Mouse (Mus musculus) left cerebral cortex, postnatal 25 days (tissue): ENCODE results near the gene Draxin. TPM values are rescaled to one million over a fixed set of nuclear protein-coding genes. Genes with fewer than 3 reads are reported as not detected.
"Not testable (repeated sequence)": the region's sequence is repeated elsewhere in the genome, so short reads cannot be mapped to it uniquely, and the experiment has no call there.

Experiments
- DNase-seq, 2 experiments: peaks; one replicate each; pipeline ENCODE4 v3.0.0; 2022; ENCODE audit warnings: low spot score in 2 of 2, mixed read lengths in 1 of 2
- intact Hi-C: fragments of 180-260 bp; cut with DNase I; formaldehyde crosslinking; loops from one replicate; pipeline ENCODE4 v1.15.1; 2025
- total RNA-seq, 2 experiments: library from RNA; stranded (reverse); gene quantifications; 2 replicates each; pipeline ENCODE4 v1.2.3; 2021

Draxin gene
- total RNA-seq, 2 experiments from 2014 or later: 0.28 to 0.37 TPM

DNA sequence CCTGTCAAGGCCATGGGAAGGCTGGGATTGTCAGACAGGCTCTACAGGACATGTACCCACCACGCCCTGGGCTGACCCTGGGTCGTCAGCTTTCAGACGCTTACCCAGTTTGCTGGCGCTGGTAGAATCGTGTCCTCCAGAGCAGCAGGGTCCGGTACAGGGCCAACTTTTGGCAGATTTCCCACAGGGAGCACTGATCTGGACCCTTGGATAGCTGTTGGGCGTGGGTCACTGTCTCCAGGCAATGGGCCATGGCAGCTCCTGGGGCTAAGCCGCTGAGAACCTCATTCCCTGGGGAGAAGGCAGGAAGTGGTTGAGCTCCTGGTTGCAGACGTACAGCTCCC is 64.1 kb downstream of the Draxin start:
- DNase-seq: no peak
- intact Hi-C loops: no loop called here

DNA sequence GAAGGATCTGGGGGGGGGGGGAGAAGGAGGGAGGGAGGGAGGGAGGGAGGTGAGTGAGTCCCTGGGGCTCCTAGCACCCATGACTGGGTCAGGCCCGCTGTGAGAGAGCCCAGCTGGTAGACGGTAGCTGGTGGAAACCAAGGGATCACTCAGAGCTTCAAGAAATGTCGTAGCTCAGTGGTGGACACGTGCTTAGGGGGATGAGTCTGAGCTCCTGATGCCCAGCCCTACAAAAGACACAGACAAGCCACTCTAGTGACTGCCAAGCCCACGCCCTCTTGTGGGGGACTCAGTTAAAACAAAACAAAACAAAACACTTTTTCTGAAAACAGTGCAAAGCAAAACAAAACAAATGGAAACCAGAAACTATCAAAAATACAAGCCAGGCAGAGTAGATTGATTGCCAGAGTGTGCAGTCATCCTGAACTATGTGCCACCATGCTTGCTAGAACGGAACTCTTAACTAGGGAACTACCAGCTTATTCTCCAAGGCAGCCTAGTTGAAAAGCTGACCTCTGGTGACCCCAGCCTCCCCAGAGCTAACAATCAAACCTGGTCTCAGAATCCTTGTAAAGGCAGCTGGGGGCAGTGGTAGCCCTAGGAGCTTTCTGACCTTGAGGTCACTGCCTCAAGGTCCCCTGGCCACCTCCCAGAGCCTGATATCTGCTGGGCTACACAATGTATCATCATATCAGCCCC is 64.6 kb downstream of the Draxin start:
- no peak for DNase-seq
- intact Hi-C loops: no loop called here

DNA sequence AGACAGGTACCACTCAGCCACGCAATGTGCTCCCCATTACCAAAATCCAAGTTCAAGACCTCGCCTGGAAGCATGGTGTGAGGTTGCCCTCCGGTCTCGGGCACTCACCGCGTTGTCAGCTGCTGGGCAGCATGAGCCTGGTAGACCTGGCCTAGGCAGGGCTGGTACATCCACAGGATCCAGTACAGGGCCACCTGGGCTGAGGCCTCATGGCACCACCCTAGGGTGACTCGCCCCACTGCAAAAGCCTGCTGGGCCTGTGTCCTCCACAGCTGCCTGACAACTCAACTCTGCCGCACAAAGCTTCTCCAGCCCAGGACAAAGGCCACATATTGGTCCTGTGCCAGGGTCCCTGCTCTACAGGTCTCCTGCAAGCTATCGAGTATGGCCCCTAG is 69.4 kb downstream of the Draxin start:
- intact Hi-C loops: no loop called here
- DNase-seq: no peak

DNA sequence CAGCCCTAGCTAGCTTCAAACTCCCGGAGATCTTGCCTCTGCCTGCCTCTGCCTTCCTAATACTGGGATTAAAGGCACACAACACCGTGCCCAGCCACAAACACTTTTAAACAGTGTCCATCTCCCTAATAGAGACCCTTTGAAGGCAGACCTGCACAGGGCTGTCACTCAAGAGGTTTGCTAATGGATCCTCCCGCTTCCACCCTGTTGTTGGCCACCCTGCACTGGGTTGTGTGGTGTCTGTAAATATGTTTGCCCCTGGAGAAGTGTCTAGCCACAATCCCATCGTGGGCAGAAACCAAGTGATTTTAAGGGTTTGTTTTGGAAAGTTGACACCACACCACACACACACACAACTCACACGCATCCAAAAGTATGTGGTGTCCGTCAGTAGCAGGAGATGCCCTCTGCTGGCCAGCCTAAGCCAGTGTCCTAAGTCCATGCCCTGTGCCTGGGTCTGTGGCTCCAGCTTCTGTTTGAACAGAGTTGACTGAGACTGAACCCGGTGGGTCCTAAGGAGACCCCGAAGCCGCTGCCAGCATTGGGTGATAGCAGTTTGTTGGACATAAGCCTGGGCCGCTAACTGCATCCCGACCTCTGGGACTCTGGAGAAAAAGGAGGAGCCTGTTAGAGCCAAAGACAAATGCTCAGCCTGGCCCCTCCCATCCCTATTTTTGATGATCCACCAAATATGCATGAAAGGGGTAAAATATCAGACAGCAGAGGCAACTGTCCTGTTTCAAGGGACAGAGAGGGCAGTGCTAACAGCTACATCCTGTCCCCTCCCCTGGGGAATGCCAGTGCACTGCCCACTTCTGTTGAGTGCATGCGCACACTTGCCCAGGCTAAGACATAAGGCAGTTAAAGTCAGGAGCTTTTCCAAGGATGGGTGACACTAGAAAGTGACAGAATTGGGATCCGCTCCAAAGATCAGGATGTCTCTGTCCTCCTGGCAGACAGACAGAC is 70.1 kb downstream of the Draxin start:
- DNase-seq: peak in 1 of 2 experiments; percentile 39
- intact Hi-C loops: no loop called here

DNA sequence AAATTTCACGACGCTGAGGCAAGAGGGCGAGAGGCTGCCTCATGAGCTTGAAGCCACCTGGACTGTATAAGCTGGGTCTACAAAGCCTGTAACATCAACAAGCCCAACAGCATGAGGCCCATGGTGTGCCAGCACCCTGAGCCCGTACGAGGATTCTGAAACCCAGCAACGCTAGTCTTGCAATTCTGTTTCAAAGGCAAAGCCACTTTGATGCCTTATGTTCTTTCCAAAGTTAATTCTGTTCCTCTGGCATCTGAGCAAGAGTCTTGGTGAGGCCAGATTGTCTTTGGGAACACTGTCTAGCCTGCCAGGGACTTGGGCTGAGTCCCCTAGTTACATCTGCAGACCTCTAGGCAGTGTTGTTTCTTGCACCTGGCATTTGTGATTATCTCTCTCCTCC is 71.5 kb downstream of the Draxin start:
- peak in 1 of 2 experiments; percentile 53 for DNase-seq

DNA sequence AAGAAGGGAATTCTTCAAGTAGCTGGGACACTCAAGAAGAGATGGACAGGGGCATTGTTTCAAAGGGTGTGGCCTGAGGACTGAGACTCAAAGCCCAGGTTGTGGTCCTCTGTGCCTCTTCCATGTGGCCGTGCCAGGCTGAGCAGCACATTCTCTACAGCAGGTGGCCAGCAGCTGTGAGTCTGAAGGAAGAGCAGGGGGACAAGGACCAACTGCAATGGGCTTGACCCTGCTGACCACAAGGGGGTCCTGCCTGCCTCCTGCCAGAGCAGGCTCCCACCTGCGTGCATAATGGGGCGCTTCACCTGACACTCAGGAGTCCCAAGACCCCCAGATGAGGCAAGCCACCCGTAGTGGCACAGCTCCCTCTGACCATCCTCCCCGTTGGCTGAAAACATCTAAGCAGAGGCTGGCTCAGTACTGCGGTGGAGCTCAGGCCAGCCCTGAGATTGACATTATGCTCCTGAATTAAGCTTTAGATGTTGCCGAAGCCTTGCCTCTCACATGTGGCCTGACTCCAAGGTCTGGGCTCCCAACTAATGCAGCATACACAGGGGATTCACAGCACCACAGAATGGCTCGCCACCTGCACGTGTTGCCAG is 72.2 kb downstream of the Draxin start:
- DNase-seq: no peak
- intact Hi-C loops: no loop called here

More for the DNA sequence above, 71.5 kb downstream of the Draxin start:
- intact Hi-C loops: no loop called here

DNA sequence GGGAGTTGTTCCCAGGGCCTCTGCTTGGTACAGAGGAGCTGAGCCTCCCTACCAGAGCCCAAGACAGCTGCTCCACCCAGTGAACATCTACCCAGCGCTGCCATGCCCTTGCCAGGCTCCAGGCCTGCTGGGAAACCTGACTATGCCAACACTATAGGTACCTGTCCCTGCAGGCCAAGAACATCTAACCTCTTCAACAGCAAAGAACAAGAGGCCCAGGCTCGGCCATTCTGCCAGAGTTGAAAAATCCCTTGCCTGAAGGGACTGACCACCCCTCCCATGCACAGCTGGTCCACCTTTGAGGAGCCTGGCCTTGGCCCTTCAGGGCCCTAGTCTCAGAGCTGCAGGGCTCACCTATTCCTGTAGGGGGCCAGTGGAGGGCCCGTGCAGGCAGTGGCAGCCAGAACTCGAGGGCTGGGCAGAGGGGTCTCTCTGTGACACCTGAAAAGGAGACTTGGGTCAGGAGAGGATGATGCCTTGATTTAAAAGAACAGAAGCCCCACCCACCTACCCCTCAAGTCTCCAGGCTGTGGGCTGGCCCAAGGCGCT is 72.8 kb downstream of the Draxin start:
- no peak for DNase-seq
- intact Hi-C loops: no loop called here

DNA sequence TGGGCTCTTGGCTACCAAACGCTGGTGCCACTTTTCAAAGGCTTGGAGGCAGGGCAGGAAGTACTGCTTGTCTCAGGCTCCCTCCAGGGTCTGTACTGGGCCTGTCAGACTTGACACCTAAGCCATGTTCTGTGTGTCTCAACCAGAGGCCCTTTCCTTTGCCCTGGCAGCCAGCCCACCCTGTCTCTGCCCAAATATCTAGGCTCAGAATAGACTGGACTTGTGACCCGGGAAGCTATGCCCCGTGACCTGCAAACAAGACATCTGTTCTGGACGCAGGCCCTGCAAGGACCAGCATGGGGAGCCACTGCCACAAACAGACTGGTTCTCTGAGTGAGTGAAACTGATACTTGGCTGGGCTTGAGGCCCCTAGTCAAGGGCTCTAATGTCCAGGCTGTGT is 73.7 kb downstream of the Draxin start:
- DNase-seq: no peak
- intact Hi-C loops: no loop called here

DNA sequence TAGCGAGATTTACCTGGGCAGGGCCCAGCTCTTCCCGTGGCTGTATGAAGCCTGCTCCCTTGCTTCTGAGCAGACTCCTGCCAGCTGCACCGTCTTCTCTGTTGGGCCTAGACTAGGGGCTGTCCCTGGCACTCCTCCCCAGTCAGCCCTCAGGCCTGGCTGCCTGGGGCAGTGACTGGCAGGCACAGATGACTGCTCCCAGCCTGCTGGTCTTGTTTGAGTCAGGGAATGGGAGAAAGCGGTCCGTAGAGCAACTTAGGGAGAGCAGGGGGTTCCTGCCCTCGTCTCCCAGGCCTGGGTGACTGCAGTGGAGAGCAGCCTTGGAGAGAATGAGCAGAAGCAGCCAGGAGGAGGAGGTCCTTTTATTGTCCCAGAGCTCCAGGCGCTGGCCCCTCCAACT is 74.3 kb downstream of the Draxin start:
- intact Hi-C loops: no loop called here
- no peak for DNase-seq

DNA sequence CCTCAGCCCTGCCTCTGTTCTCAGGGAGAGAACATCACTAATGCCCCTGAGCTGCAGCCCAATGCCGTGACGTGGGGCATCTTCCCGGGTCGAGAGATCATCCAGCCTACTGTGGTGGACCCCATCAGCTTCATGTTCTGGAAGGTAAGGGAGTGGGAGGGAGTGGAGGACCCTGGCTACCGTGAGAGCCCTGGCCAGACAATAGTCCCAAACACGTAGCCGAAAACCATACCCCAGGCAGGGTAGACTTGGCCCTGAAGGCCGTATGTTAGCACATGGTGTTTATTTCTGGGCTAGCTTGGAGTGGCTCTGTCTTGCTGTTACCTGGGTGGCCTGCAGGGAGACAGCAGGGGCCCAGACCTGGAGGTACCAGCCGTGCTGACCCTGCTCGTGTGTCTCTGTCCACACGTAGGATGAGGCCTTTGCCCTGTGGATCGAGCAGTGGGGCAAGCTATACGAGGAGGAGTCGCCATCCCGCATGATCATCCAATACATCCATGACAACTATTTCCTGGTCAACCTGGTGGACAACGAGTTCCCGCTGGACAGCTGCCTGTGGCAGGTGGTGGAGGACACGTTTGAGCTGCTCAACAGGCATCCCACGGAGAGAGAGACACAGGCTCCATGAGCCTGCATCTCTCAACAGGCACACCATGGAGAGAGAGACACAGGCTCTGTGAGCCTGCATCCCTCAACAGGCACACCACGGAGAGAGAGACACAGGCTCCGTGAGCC is 75.4 kb downstream of the Draxin start:
- DNase-seq: no peak
- intact Hi-C loops: no loop called here

DNA sequence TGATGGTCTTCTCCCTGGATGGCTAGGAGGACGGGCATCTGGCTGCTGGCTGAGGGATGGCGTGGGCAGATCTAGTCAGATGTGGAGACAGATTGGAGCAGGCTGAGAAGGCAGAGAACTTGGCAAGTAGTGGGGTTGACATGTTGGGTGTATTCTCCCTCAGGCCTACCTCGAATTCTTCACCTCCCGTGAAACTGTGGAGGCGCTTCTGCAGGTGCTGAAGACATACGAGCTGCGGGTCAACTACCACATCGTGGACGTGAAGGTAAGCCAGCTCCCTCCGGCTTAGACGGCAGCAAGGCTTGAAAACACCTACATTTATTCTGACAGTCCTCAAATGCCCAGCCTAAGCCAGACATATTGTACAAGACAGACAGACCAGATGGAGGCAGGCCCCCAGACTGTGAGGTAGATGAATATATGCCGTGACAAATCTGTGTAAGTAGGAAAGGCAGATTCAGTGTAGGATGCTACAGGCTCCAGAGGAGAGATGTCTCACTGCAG is 77.0 kb downstream of the Draxin start:
- intact Hi-C loops: loop anchor here (1.0 kb wide), 1 partner anchor 11 kb away; no protein-coding TSS in a partner anchor
- DNase-seq: peak; percentile 69 to 95

DNA sequence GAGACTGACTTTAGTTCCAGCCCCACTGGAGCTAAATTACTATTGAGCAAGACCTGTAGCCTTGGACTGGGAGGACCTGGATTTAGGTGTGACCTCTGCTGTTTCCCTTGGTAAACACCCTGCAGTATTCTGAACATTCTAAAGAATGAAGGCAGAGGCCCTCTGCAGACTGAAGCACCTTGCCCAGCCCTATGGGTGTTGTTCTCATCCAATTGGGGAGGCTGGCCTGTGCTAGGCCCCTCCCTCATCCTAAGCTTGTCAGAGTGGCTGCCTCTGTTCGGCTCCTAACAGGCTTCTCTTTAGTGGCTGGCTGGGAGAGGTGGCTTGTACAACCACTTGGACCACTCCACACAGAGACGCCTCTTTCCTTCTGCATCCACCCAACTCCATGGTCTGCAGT is 77.5 kb downstream of the Draxin start:
- intact Hi-C loops: loop anchor here (1.0 kb wide), 1 partner anchor 11 kb away; no protein-coding TSS in a partner anchor

DNA sequence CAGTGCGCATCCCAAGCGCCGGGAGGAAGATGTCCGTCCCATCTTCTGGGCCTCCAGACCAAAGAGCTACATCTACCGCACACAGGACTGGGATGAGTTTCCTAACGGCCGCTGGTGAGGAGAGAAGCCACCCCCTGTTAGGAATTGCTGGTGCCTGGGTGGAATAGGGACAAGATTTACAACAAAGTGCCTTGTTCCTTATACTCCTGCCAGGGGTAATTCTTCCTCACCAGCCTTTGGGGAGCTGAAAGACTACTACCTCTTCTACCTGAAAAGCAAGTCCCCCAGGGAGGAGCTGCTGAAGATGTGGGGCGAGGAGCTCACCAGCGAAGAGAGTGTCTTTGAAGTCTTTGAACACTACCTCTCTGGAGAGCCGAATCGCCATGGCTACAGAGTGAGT is 78.6 kb downstream of the Draxin start:
- intact Hi-C loops: no loop called here
- DNase-seq: no peak

More for the DNA sequence above, 77.5 kb downstream of the Draxin start:
- no peak for DNase-seq

DNA sequence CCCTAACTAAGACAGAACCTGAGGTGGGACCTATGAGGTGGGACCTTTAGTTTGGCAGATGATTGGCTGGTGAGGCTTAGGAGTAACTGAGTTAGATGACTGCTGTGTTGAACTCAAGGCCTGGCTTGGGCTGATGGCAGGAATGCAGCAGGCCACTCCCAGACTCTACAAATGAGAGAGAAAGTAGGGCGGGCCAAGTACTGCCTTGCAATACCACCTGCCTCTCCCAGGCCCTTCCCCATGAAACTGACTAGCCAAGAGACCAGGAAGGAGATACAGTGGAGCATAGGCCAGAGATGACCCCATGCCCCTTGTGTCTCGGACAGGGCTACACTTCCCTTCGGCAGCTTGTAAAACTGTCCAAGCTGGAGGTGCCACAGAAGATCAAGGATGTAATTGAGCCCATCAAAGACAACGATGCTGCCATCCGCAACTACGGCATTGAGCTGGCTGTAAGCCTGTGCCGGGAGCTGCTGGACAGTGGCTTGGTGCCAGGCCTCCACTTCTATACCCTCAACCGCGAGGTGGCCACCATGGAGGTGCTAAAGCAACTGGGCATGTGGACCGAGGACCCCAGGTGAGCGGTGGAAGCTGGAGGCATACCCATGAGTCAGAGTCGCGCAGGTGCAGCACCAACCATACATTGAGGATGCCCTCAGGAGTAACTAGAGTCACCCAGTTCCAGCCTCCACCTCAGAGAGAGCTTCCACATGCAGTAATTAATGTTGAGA is 79.3 kb downstream of the Draxin start:
- intact Hi-C loops: no loop called here
- DNase-seq: no peak

DNA sequence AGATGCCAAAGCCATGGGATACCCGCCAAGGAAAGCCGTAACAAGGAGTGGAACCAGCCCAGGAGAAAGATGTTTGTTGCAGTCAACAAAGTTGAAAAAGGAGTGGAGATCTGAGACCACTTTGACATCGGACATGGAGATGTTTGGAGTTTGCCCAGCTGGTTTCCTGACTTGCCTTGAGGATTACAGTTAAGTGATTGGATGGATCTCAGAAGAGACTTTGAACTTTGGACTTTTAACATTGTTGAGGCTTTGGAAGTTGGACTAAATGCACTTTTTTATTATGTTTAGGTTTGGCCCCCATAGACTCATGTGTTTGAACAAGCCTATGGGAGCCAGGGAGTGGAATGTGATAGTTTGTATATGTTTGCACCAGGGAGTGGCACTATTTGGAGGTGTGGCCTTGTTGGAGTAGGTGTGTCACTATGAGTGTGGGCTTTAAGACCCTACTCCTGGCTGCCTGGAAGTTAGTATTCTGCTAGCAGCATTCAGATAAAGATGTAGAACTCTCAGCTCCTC is 80.0 kb downstream of the Draxin start:
- intact Hi-C loops, DNase-seq: not testable (repeated sequence)
